Mouse (Mus musculus) midbrain, embryonic 16.5 days (tissue): ENCODE data around the gene Osm. TPM values are rescaled to one million over a fixed set of nuclear protein-coding genes. Genes with fewer than 3 reads are reported as not detected.

Experiments used
- ATAC-seq: fragments of 200-750 bp; cut with Nextera tagmentation; 2 replicates; pipeline ENCODE4 v1.8.0; 2017; ENCODE audit warnings: moderate TSS enrichment
- H3K27ac ChIP-seq: fragments of 300-500 bp; sonication (generic); 2 replicates; pipeline ENCODE4 v1.5.1; 2014; ENCODE audit warnings: mild to moderate bottlenecking, low read length, mixed read lengths
- H3K27me3 ChIP-seq: fragments of 300-500 bp; sonication (generic); 2 replicates; pipeline ENCODE4 v1.6.1; 2014; ENCODE audit warnings: low read depth, low read length, mixed read lengths; ENCODE audit not compliant: control insufficient read depth, insufficient read depth
- H3K36me3 ChIP-seq: fragments of 300-500 bp; sonication (generic); 2 replicates; pipeline ENCODE4 v1.6.1; 2014; ENCODE audit warnings: mild to moderate bottlenecking, low read length, moderate library complexity, mixed read lengths; ENCODE audit not compliant: control insufficient read depth, insufficient read depth
- H3K4me1 ChIP-seq: fragments of 300-500 bp; sonication (generic); 2 replicates; pipeline ENCODE4 v1.6.1; 2014; ENCODE audit warnings: mild to moderate bottlenecking, low read length, mixed read lengths; ENCODE audit not compliant: control insufficient read depth, insufficient read depth
- H3K4me2 ChIP-seq: fragments of 300-500 bp; sonication (generic); 2 replicates; pipeline ENCODE4 v1.6.1; 2014; ENCODE audit warnings: mild to moderate bottlenecking, low read length, mixed read lengths
- H3K4me3 ChIP-seq: fragments of 300-500 bp; sonication (generic); 2 replicates; pipeline ENCODE4 v1.5.1; 2014; ENCODE audit warnings: low read depth, mild to moderate bottlenecking, low read length, moderate library complexity, mixed read lengths
- H3K9ac ChIP-seq: fragments of 300-500 bp; sonication (generic); 2 replicates; pipeline ENCODE4 v1.6.1; 2014; ENCODE audit warnings: low read depth, low read length, mixed read lengths
- H3K9me3 ChIP-seq: fragments of 300-500 bp; sonication (generic); replicated peaks from 2 replicates; pipeline ENCODE4 v1.6.1; 2014; ENCODE audit warnings: mild to moderate bottlenecking, low read length, mixed read lengths; ENCODE audit not compliant: control insufficient read depth, poor library complexity, severe bottlenecking
- WGBS: fragments of 180-500 bp; shearing (Covaris S2); extraction: QIAGEN DNeasy Blood & Tissue Kit; methylation state at CpG from one replicate; pipeline ENCODE4 v1.1.7; 2014; 5-methylcytosine and 5-hydroxymethylcytosine counted together
- polyA plus RNA-seq: library from polyadenylated mRNA; unstranded; fragments of >200 nt; fragmentation: Nextera tagmentation; extraction: Ambion mirVana; gene quantifications from 2 replicates; pipeline ENCODE4 v1.2.1, GENCODE M21; 2015

Gene Osm
- polyA plus RNA-seq, 1 experiment from 2014 or later: 0.08 TPM

- Histone ChIP-seq H3K27ac (no peak overlapping the region), H3K9ac (no peak overlapping the region), H3K27me3 (peaks cover 14% of the 10 kb centered on the region), H3K4me1 (peaks cover 7% of the 10 kb centered on the region; the same call in 1 of the 2 replicates), H3K4me3 (no peak overlapping the region), H3K36me3 (peaks cover 6% of the 10 kb centered on the region; the same call in 1 of the 2 replicates), H3K9me3 (no peaks in the 10 kb centered on the region; the same call in 1 of the 2 replicates), H3K4me2 (no peak overlapping the region)
- 15% methylated on average over 2 of the region's 2 CpGs for WGBS
- ATAC-seq: no peak
Observed at GRCm38 (mm10) chr11:4219317-4219751, 16.9 kb upstream of the Osm start.

- Histone ChIP-seq H3K4me1 (peaks cover 7% of the 10 kb centered on the region; the same call in 1 of the 2 replicates), H3K9ac (no peak overlapping the region), H3K4me3 (no peak overlapping the region), H3K36me3 (peaks cover 4% of the 10 kb centered on the region; the same call in 1 of the 2 replicates), H3K9me3 (no peaks in the 10 kb centered on the region; the same call in 1 of the 2 replicates), H3K4me2 (no peak overlapping the region), H3K27ac (no peak overlapping the region), H3K27me3 (peaks cover 14% of the 10 kb centered on the region)
- ATAC-seq: no peak
- 67% methylated on average over 9 of the region's 9 CpGs for WGBS
Observed at GRCm38 (mm10) chr11:4219908-4220307, 16.3 kb upstream of the Osm start.

- H3K27me3 ChIP-seq: peaks cover 14% of the 10 kb centered on the region
- no peak overlapping the region for H3K4me2 ChIP-seq
- H3K4me3 ChIP-seq: no peak overlapping the region
- H3K4me1 ChIP-seq: peaks cover 7% of the 10 kb centered on the region; the same call in 1 of the 2 replicates
- WGBS: 46% methylated on average over 28 of the region's 28 CpGs
- ATAC-seq: no peak
- H3K9ac ChIP-seq: no peak overlapping the region
- H3K27ac ChIP-seq: no peak overlapping the region
- H3K9me3 ChIP-seq: no peaks in the 10 kb centered on the region; the same call in 1 of the 2 replicates
- no peaks in the 10 kb centered on the region for H3K36me3 ChIP-seq
Observed at GRCm38 (mm10) chr11:4220443-4221400, 15.5 kb upstream of the Osm start.

GRCm38 (mm10) chr11:4222046-4222950 is 13.9 kb upstream of the Osm start:
- no peaks in the 10 kb centered on the region; the same call in 1 of the 2 replicates for H3K9me3 ChIP-seq
- H3K27me3 ChIP-seq: peaks cover 12% of the 10 kb centered on the region
- no peak overlapping the region for H3K27ac ChIP-seq
- no peaks in the 10 kb centered on the region for H3K36me3 ChIP-seq
- H3K4me2 ChIP-seq: no peak overlapping the region
- no peak for ATAC-seq
- H3K4me3 ChIP-seq: no peak overlapping the region
- WGBS: 72% methylated on average over 17 of the region's 17 CpGs
- H3K4me1 ChIP-seq: peaks cover 7% of the 10 kb centered on the region; the same call in 1 of the 2 replicates
- no peak overlapping the region for H3K9ac ChIP-seq

GRCm38 (mm10) chr11:4223393-4224188 is 12.6 kb upstream of the Osm start:
- Histone ChIP-seq H3K4me3 (no peak overlapping the region), H3K27me3 (no peaks in the 10 kb centered on the region; the same call in 1 of the 2 replicates), H3K36me3 (no peaks in the 10 kb centered on the region), H3K9ac (no peak overlapping the region), H3K9me3 (no peaks in the 10 kb centered on the region), H3K4me2 (no peak overlapping the region), H3K4me1 (no peaks in the 10 kb centered on the region), H3K27ac (no peak overlapping the region)
- 34% methylated on average over 6 of the region's 7 CpGs for WGBS
- no peak for ATAC-seq

- ATAC-seq: no peak
- Histone ChIP-seq H3K36me3 (no peaks in the 10 kb centered on the region), H3K4me1 (no peaks in the 10 kb centered on the region), H3K27me3 (no peaks in the 10 kb centered on the region), H3K9ac (no peak overlapping the region), H3K4me3 (no peak overlapping the region), H3K27ac (no peak overlapping the region), H3K9me3 (no peaks in the 10 kb centered on the region), H3K4me2 (no peak overlapping the region)
- 56% methylated on average over 2 of the region's 2 CpGs for WGBS
Observed at GRCm38 (mm10) chr11:4224223-4224622, 12.0 kb upstream of the Osm start.

- no peak overlapping the region for H3K9ac ChIP-seq
- 82% methylated on average over 5 of the region's 5 CpGs for WGBS
Observed at GRCm38 (mm10) chr11:4226569-4227325, 9.5 kb upstream of the Osm start.

GRCm38 (mm10) chr11:4228463-4228862 is 7.8 kb upstream of the Osm start:
- ATAC-seq: no peak
- Histone ChIP-seq H3K4me1 (no peaks in the 10 kb centered on the region), H3K36me3 (no peaks in the 10 kb centered on the region), H3K27me3 (no peaks in the 10 kb centered on the region), H3K4me2 (no peak overlapping the region), H3K9ac (no peak overlapping the region), H3K9me3 (no peaks in the 10 kb centered on the region), H3K27ac (no peak overlapping the region), H3K4me3 (no peak overlapping the region)
- 45% methylated on average over 8 of the region's 8 CpGs for WGBS

More at GRCm38 (mm10) chr11:4226569-4227325, 9.5 kb upstream of the Osm start:
- Histone ChIP-seq H3K9me3 (no peaks in the 10 kb centered on the region), H3K4me1 (no peaks in the 10 kb centered on the region), H3K27ac (no peak overlapping the region), H3K4me2 (no peak overlapping the region), H3K36me3 (no peaks in the 10 kb centered on the region), H3K27me3 (no peaks in the 10 kb centered on the region), H3K4me3 (no peak overlapping the region)
- no peak for ATAC-seq
